Comparison of ENCODE assay signal across 24 mouse cellular contexts in genomic region chr2:164010496-164010895, GRCm38 (mm10).
"Had no signal": no experiment of that assay in that cellular context is flagged by ENCODE, and none has a peak within 500 bp of the region (broad histone marks: within the 10 kb centered on the region; RNA-seq: fewer than 3 reads in every experiment).

No protein-coding gene starts in this region.

- H3K9ac ChIP-seq: heart, embryonic 13.5 days; heart, embryonic 15.5 days; hindbrain, embryonic 13.5 days; hindbrain, embryonic 15.5 days; limb, embryonic 12.5 days; liver, embryonic 12.5 days; liver, embryonic 14.5 days had no signal

- H3K9me3 ChIP-seq: heart, embryonic 13.5 days; heart, embryonic 15.5 days; hindbrain, embryonic 13.5 days; hindbrain, embryonic 15.5 days; limb, embryonic 10.5 days; limb, embryonic 12.5 days; liver, embryonic 12.5 days had no signal

- DNase-seq: gastrocnemius, postnatal 14 days; gastrocnemius, postnatal 36 days; heart, adult 18-20 months; heart, postnatal 14 days; heart, postnatal 36 days; kidney, adult 18-20 months; kidney, adult 8-10 months; kidney, postnatal 10 days; kidney, postnatal 25 days; kidney, postnatal 4 days; layer of hippocampus, adult 9-11 months; liver had no signal

- H3K4me2 ChIP-seq: heart, embryonic 11.5 days; heart, embryonic 13.5 days; heart, embryonic 15.5 days; hindbrain, embryonic 13.5 days; hindbrain, embryonic 15.5 days; limb, embryonic 12.5 days; liver, embryonic 12.5 days had no signal

- H3K27me3 ChIP-seq: heart, embryonic 13.5 days; heart, embryonic 15.5 days; hindbrain, embryonic 13.5 days; hindbrain, embryonic 15.5 days; limb, embryonic 12.5 days; liver, embryonic 12.5 days had no signal

- H3K4me3 ChIP-seq: heart, embryonic 13.5 days; heart, embryonic 15.5 days; hindbrain, embryonic 13.5 days; hindbrain, embryonic 15.5 days; left cerebral cortex, adult 2 months; limb, embryonic 10.5 days; limb, embryonic 12.5 days; liver, embryonic 12.5 days had no signal

- ATAC-seq: hindbrain, postnatal 0 days; intestine, postnatal 0 days; liver, embryonic 12.5 days had no signal

- H3K27ac ChIP-seq: heart, embryonic 13.5 days; heart, embryonic 15.5 days; hindbrain, embryonic 13.5 days; hindbrain, embryonic 15.5 days; hindbrain, postnatal 0 days; left cerebral cortex, adult 2 months; limb, embryonic 10.5 days; limb, embryonic 12.5 days; liver, embryonic 12.5 days; liver, embryonic 14.5 days had no signal
